Mouse (Mus musculus) CD4-positive naive resting alpha-beta T cell, adult 57 days (primary cell): Measurements from ENCODE around the gene Pkd1l1. TPM values are rescaled to one million over a fixed set of nuclear protein-coding genes. Genes with fewer than 3 reads are reported as not detected.

Experiments used
- total RNA-seq: library from RNA; stranded (reverse); gene quantifications from one replicate; pipeline ENCODE4 v1.2.4, GENCODE M21; 2023

The Pkd1l1 gene
- 0.09 TPM for total RNA-seq

GRCm38 (mm10) chr11:8973166-8973565, at the start of gene Pkd1l1:
Gene Pkd1l1, minus strand, starts transcription at chr11:8973266.

GRCm38 (mm10) chr11:9010853-9011339, 37.8 kb upstream of the Pkd1l1 start, which contains the start of gene Hus1:
Gene Hus1, minus strand, starts transcription at chr11:9011191.

Other genes with a start within 250 kb of the Pkd1l1 start
- gene Hus1, start 37.9 kb upstream of the Pkd1l1 start, total RNA-seq, result 10.7 TPM
- not detected for gene Gm11992, start 75.3 kb upstream of the Pkd1l1 start, total RNA-seq
- gene Sun3, start 75.7 kb upstream of the Pkd1l1 start, total RNA-seq, result not detected
- gene Upp1, start 144.8 kb upstream of the Pkd1l1 start, total RNA-seq, result not detected
- gene Abca13, start 218.7 kb upstream of the Pkd1l1 start, total RNA-seq, result 0.03 TPM